Mouse (Mus musculus) retina, adult 2 months (tissue): ENCODE data around the gene Gna12.

Experiments
- DNase-seq: peaks from one replicate; pipeline ENCODE4 v3.0.0-alpha.2; 2012; ENCODE audit warnings: low read depth, low spot score

Gene Gna12

GRCm38 (mm10) chr5:140827413-140827812 is 2.8 kb downstream of the Gna12 start:
- DNase-seq = no peak

DNA sequence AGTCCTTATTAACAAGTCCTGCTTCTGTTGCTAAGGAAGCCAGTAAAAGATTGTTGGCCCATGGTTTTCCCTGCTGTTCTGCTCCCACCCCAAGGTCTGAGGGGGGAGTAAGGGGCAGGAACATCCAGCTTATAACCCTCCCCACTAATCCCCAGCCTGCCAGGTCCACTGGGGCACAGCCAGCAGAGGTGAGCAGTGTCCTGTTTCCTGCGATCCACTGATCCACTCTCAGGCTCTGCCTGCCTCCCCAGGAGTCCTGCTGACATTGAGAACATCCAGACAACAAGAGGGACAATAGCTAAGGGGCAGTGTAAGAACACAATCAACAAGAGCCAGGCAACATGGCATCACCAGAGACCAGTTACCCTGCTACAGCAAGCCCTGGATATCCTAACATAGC is 3.4 kb downstream of the Gna12 start:
- peak; percentile 51 for DNase-seq

- DNase-seq = no peak
These were observed 4.1 kb downstream of the Gna12 start for GRCm38 (mm10) chr5:140826118-140826517.

- no peak for DNase-seq
These were observed 6.1 kb downstream of the Gna12 start for GRCm38 (mm10) chr5:140824126-140824525.

- no peak for DNase-seq
These were observed 6.8 kb downstream of the Gna12 start for GRCm38 (mm10) chr5:140823386-140823785.

DNA sequence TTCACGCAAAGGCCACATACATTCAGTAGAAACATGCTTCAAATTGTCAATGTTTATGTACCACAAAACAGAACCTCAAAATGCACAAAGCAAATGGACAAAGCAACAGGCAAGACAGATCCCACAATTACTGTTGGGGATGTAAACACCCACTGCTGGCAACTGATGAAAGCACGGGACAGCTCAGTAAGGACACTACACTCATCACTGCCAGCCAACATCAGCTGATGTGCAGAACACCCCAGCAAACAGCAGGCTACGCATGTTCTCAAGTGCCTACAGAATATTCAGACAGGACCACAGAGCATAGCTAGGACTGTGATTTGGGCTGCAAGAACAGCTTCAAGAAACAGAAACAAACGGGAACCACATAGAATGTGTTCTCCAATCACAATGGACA is 8.3 kb downstream of the Gna12 start:
- DNase-seq = no peak

GRCm38 (mm10) chr5:140820539-140820938 is 9.7 kb downstream of the Gna12 start:
- DNase-seq = no peak

DNA sequence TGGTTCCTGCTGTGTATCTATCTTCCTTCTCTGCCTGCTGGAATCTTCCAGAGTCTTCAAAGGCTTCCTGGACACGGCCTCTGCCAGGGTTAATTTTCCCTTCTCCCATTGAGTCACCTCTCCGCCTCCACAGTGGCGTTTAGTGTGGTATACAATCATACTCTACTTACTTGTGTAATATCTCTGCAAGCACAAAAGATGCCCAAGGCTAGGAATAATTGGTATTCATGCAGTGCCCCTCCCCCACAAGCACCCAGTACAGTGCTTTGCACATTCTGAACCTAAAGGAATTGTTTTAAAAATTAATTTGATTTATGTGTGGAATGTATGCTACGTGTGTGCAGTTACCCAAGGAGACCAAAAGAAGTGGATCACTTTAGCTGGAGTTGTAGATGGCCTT is 10.6 kb downstream of the Gna12 start:
- DNase-seq = no peak

- DNase-seq = no peak
These were observed 11.7 kb downstream of the Gna12 start for GRCm38 (mm10) chr5:140818482-140819076.

DNA sequence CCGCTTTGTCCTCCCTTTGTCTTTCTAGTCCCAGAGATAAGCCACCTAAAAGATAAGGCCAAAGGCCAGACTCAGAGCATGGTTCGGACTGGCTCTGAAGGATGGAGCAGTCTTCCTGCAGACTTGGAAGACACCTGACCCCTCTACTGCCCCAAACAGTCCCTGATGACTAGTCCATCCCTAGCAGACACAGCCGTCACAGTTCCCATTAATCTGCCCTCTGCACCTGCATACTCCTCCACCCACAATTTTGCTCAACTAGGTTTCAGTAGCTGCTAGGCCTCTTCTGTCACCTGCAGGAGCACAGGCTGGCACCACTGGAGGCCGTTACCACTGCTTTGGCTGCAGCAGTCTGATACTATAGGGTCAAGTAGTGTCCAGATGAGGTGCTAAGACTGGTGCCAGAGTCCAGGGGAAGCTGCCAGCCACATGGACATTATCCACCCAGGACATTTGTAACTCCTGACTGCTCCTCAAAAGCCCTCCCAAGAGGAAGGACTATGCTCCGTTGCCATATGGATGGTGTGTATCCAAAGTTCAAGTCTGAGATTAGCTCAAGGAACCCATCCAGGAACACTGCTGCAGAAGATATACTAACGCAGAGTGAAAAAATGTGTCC is 13.2 kb downstream of the Gna12 start:
- DNase-seq = no peak

DNA sequence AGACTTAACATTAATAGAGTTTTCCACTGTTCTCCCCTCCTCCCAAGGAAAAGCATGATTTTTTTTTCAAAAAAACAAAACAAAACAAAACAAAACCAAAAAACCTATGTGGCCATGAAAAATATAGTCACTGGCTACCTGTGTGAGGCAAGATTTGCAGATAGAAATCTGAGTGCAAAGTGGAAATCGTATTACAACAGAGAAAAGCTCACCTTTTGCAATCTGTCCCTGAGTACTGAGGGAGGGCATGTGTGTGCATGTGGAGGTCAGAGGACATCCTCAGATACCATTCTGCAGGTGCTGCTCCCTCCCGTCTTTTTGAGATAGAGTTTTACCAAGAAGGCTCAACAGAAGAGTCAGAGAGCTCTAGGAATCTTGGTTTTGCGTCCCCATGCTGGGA is 14.2 kb downstream of the Gna12 start:
- no peak for DNase-seq

DNA sequence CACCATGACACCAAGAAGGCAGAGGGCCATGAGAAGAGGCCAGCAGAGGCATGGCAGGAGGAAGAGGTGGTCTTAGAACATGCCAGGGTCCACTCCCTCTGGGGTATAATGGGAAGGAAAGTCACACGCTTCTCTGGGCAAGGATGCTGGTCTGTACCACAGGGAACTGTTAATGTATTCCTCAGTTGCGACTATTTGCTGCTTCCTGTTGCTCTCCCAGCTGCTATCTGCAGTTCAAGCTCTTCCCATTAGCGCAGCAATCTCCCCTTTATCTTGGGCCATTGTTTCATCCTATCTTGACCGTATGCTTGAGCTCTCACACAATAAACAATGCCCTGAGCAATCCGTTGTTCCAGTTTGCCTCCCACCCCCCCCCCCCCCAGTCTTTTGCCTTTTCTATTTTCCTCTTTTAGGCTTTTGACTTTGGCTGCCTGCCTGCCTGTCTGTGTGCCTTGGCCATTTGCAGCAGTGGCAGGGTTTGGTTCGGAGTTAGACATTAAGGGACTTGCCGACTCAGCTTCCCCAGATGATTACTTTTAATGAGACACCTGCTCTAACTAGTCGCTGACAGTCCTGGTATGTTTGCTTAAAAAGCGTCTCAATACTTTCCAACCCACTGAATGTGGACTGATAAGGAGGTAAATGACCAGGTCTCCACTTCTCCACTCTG is 15.0 kb downstream of the Gna12 start:
- DNase-seq = no peak

DNA sequence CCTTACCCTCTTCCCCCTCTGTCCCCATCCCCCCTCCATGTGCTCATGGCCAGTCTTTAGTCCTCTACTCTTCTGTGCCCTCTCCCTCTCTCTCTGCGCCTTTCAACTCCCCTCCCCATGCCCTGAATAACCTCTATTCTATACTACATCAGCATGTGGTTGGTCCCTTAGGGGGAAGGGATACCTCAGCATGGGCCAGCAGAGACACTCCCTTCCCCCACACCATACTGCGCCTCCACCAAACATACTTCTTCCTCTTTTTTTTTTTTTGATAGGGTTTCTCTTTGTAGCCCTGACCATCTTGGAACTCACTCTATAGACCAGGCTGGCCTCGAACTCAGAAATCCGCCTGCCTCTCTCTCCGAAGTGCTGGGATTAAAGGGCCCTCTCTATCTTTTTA is 15.8 kb downstream of the Gna12 start:
- no peak for DNase-seq

GRCm38 (mm10) chr5:140812699-140813098 is 17.5 kb downstream of the Gna12 start:
- no peak for DNase-seq

- DNase-seq = no peak
These were observed 18.2 kb downstream of the Gna12 start for GRCm38 (mm10) chr5:140812063-140812462.

GRCm38 (mm10) chr5:140811390-140811789 is 18.8 kb downstream of the Gna12 start:
- no peak for DNase-seq

- DNase-seq = no peak
These were observed 23.3 kb downstream of the Gna12 start for GRCm38 (mm10) chr5:140806939-140807338.

DNA sequence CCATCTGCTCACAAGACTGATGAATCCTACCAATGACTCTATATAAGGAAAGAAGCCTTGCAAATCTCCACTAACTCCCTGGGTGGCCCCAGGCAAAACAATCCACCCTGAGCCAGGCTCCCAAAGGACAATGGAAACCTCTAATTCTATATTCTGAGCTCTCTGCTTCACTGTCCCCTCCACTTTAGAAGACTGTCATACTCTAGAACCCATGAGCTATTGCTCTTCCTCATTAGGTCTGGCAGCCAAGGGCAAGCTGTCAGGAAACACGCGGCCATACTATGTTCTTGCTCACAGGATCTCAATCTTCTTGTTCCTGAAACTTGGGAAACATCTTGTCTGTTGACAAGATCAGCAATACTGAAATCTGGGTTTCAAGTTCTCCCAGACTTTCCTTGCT is 24.0 kb downstream of the Gna12 start:
- no peak for DNase-seq

- no peak for DNase-seq
These were observed 28.4 kb downstream of the Gna12 start for GRCm38 (mm10) chr5:140801782-140802181.

DNA sequence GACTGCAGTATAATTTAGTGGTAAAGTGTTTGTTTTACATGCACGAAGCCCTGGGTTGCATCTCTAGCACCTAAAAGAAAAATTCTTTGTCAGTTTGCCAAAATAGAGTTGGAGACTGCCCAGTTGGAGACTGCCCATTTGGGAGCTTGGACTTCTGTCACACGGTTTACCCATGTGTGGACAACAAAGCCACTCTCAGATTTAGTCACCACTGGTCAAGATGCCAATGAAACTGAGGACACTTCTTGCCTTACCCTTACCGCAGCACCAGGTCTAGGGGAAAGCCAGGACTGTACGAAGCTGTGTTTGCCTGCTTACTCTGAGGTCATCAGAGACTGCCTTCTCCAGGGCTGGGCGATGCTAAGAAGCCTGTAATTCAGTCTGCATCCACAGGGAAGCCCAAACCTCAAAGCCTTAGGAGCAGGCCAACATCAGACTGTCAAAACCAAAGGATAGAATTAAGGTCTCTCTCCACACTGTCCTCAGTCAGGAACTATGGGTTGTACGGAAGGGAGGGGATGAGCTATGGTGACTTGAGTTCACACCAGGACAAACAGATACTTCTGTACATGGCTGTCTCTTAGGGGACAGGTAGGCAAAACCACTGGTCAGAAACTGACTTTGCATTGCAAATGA is 29.8 kb downstream of the Gna12 start:
- no peak for DNase-seq

DNA sequence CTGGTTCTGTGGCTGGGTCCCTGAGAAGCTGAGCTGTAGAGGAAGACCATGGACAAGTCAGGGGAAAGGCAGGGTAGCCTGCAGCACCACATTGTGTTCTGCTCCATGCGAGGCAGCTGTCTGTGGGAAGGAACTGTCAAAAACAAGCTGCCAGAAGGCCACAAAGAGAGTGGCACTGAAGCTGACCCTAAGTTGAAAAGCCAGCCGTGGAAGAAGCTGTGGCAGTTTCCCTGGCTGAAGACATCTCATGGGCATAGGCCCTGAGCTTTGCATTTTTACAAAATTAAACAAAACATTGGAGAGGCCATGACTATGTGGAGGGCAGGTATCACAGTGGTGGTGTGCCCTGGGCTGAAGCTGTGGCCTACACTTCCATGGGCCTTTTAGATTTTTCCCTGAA is 31.0 kb downstream of the Gna12 start:
- no peak for DNase-seq

- DNase-seq = no peak
These were observed 31.5 kb downstream of the Gna12 start for GRCm38 (mm10) chr5:140798775-140799174.

DNA sequence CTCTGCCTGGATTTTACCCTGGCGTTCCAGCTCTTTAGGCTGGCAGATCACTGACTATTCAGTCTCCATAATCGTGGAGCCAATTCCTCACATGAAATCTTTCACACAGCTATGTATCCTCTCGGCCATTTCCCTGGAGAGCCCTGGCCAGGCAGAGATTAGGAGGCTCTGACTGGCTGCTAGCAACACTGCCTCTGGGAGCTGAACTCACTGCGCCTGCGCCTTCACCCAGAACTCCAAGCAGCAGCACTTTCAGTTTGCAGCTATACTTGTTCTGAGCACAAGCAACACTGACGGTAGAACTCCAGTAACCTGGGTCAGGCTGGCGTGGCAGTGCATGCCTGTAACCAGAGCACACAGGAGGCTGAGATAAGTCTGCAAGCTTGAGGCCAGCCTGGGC is 32.1 kb downstream of the Gna12 start:
- DNase-seq = no peak
